Mouse (Mus musculus): ENCODE results near the gene Pttg1ip. TPM values are rescaled to one million over a fixed set of nuclear protein-coding genes. Genes with fewer than 3 reads are reported as not detected.

Gene Pttg1ip
- polyA plus RNA-seq, 1 experiment from 2014 or later, result 152 TPM

- H3K27me3 ChIP-seq, result no peaks in the 10 kb centered on the region
- peaks cover 82% of the 10 kb centered on the region for H3K36me3 ChIP-seq
- no peaks in the 10 kb centered on the region for H3K9me3 ChIP-seq (replicated peaks)
- H3K9ac ChIP-seq, result no peak overlapping the region
- no peak overlapping the region for H3K27ac ChIP-seq
- H3K4me3 ChIP-seq (replicated peaks), result no peak overlapping the region
- peaks cover 8% of the 10 kb centered on the region for H3K4me1 ChIP-seq
- no peak for ATAC-seq (replicated peaks; ENCODE audit: low FRiP score)
- no peak overlapping the region for H3K4me2 ChIP-seq
- WGBS, result 91% methylated on average over 8 of the region's 8 CpGs
Observed at GRCm38 (mm10) chr10:77615647-77616046, 34.1 kb downstream of the Pttg1ip start.

- Histone ChIP-seq H3K36me3 (peaks cover 77% of the 10 kb centered on the region), H3K9me3 (replicated peaks) (no peaks in the 10 kb centered on the region), H3K27me3 (no peaks in the 10 kb centered on the region), H3K27ac (no peak overlapping the region), H3K4me2 (no peak overlapping the region), H3K4me1 (0 out of 2 replicates have a peak, but pooled peaks cover 4% of the 10 kb centered on the region), H3K9ac (no peak overlapping the region), H3K4me3 (replicated peaks) (no peak overlapping the region)
- no peak for ATAC-seq (replicated peaks; ENCODE audit: low FRiP score)
- WGBS, result 91% methylated on average over 9 of the region's 9 CpGs
Observed at GRCm38 (mm10) chr10:77616166-77616565, 34.6 kb downstream of the Pttg1ip start.

- Histone ChIP-seq H3K4me2 (no peak overlapping the region), H3K27me3 (no peaks in the 10 kb centered on the region), H3K9me3 (replicated peaks) (no peaks in the 10 kb centered on the region), H3K36me3 (peaks cover 70% of the 10 kb centered on the region), H3K9ac (no peak overlapping the region), H3K27ac (no peak overlapping the region), H3K4me1 (peaks cover 11% of the 10 kb centered on the region), H3K4me3 (replicated peaks) (no peak overlapping the region)
- ATAC-seq (replicated peaks; ENCODE audit: low FRiP score), result no peak
- WGBS, result 89% methylated on average over 7 of the region's 7 CpGs
Observed at GRCm38 (mm10) chr10:77616926-77617325, 35.4 kb downstream of the Pttg1ip start.

- no peak for ATAC-seq (replicated peaks; ENCODE audit: low FRiP score)
- Histone ChIP-seq H3K4me2 (peak overlapping the region; percentile 65), H3K36me3 (peaks cover 28% of the 10 kb centered on the region), H3K27ac (peak overlapping the region; percentile 92), H3K4me1 (peaks cover 40% of the 10 kb centered on the region), H3K9me3 (replicated peaks) (no peaks in the 10 kb centered on the region), H3K4me3 (replicated peaks) (peak overlapping the region; percentile 98), H3K9ac (peak overlapping the region; percentile 94), H3K27me3 (no peaks in the 10 kb centered on the region)
- WGBS, result 76% methylated on average over 8 of the region's 8 CpGs
Observed at GRCm38 (mm10) chr10:77621546-77621945, 40.0 kb downstream of the Pttg1ip start.

GRCm38 (mm10) chr10:77622055-77622988, 40.8 kb downstream of the Pttg1ip start, which contains the start of gene Ube2g2:
Gene Ube2g2, plus strand, starts transcription at chr10:77622275.
- peak within 1 kb of the TSS; percentile 92 for H3K27ac ChIP-seq
- peak within 1 kb of the TSS; percentile 65 for H3K4me2 ChIP-seq
- no peaks in the 10 kb centered on the region for H3K9me3 ChIP-seq (replicated peaks)
- H3K4me3 ChIP-seq (replicated peaks), result peak within 1 kb of the TSS; percentile 98
- H3K4me1 ChIP-seq, result peaks cover 44% of the 10 kb centered on the region
- no peaks in the 10 kb centered on the region for H3K27me3 ChIP-seq
- H3K9ac ChIP-seq, result peak within 1 kb of the TSS; percentile 94
- WGBS, result under 1% methylated on average over 95 of the region's 96 CpGs
- peaks cover 20% of the 10 kb centered on the region for H3K36me3 ChIP-seq
- peak; percentile 93 for ATAC-seq (replicated peaks; ENCODE audit: low FRiP score)

GRCm38 (mm10) chr10:77623069-77623492, 41.6 kb downstream of the Pttg1ip start:
- H3K9me3 ChIP-seq (replicated peaks), result no peaks in the 10 kb centered on the region
- peak overlapping the region; percentile 92 for H3K27ac ChIP-seq
- peak overlapping the region; percentile 65 for H3K4me2 ChIP-seq
- no peak for ATAC-seq (replicated peaks; ENCODE audit: low FRiP score)
- peaks cover 12% of the 10 kb centered on the region for H3K36me3 ChIP-seq
- H3K27me3 ChIP-seq, result no peaks in the 10 kb centered on the region
- peak overlapping the region; percentile 98 for H3K4me3 ChIP-seq (replicated peaks)
- peaks cover 44% of the 10 kb centered on the region for H3K4me1 ChIP-seq
- peak overlapping the region; percentile 94 for H3K9ac ChIP-seq
- 15% methylated on average over 8 of the region's 8 CpGs for whole genome bisulfite sequencing

GRCm38 (mm10) chr10:77623639-77624400, 42.3 kb downstream of the Pttg1ip start:
- H3K9me3 ChIP-seq (replicated peaks), result no peaks in the 10 kb centered on the region
- no peaks in the 10 kb centered on the region for H3K27me3 ChIP-seq
- peak overlapping the region; percentile 65 for H3K4me2 ChIP-seq
- peak overlapping the region; percentile 98 for H3K4me3 ChIP-seq (replicated peaks)
- H3K27ac ChIP-seq, result no peak overlapping the region
- H3K4me1 ChIP-seq, result peaks cover 44% of the 10 kb centered on the region
- WGBS, result 86% methylated on average over 10 of the region's 10 CpGs
- peaks cover 8% of the 10 kb centered on the region for H3K36me3 ChIP-seq
- 0 out of 2 replicates have a peak overlapping the region, but pooled peaks have one; percentile 94 for H3K9ac ChIP-seq
- ATAC-seq (replicated peaks; ENCODE audit: low FRiP score), result no peak

- H3K9ac ChIP-seq, result no peak overlapping the region
Observed at GRCm38 (mm10) chr10:77624570-77624995, 43.1 kb downstream of the Pttg1ip start.

GRCm38 (mm10) chr10:77626036-77626435, 44.5 kb downstream of the Pttg1ip start:
- WGBS, result 79% methylated on average over 7 of the region's 7 CpGs
- ATAC-seq (replicated peaks; ENCODE audit: low FRiP score), result no peak
- Histone ChIP-seq H3K27me3 (no peaks in the 10 kb centered on the region), H3K4me2 (no peak overlapping the region), H3K27ac (no peak overlapping the region), H3K9me3 (replicated peaks) (no peaks in the 10 kb centered on the region), H3K4me3 (replicated peaks) (no peak overlapping the region), H3K36me3 (peaks cover 16% of the 10 kb centered on the region), H3K9ac (no peak overlapping the region), H3K4me1 (peaks cover 44% of the 10 kb centered on the region)

More at GRCm38 (mm10) chr10:77624570-77624995, 43.1 kb downstream of the Pttg1ip start:
- Histone ChIP-seq H3K27me3 (no peaks in the 10 kb centered on the region), H3K27ac (no peak overlapping the region), H3K4me1 (peaks cover 44% of the 10 kb centered on the region), H3K4me2 (no peak overlapping the region), H3K36me3 (peaks cover 10% of the 10 kb centered on the region), H3K9me3 (replicated peaks) (no peaks in the 10 kb centered on the region), H3K4me3 (replicated peaks) (no peak overlapping the region)
- 69% methylated on average over 7 of the region's 7 CpGs for WGBS
- ATAC-seq (replicated peaks; ENCODE audit: low FRiP score), result no peak

GRCm38 (mm10) chr10:77626591-77626990, 45.1 kb downstream of the Pttg1ip start:
- 67% methylated on average over 7 of the region's 7 CpGs for WGBS
- H3K27ac ChIP-seq, result 0 out of 2 replicates have a peak overlapping the region, but pooled peaks have one; percentile 27
- peaks cover 41% of the 10 kb centered on the region for H3K4me1 ChIP-seq
- no peak overlapping the region for H3K4me3 ChIP-seq (replicated peaks)
- peaks cover 21% of the 10 kb centered on the region for H3K36me3 ChIP-seq
- H3K4me2 ChIP-seq, result no peak overlapping the region
- ATAC-seq (replicated peaks; ENCODE audit: low FRiP score), result no peak
- H3K27me3 ChIP-seq, result no peaks in the 10 kb centered on the region
- no peak overlapping the region for H3K9ac ChIP-seq
- no peaks in the 10 kb centered on the region for H3K9me3 ChIP-seq (replicated peaks)

- 50% methylated on average over 2 of the region's 2 CpGs for WGBS
- Histone ChIP-seq H3K9me3 (replicated peaks) (no peaks in the 10 kb centered on the region), H3K36me3 (peaks cover 29% of the 10 kb centered on the region), H3K4me3 (replicated peaks) (no peak overlapping the region), H3K9ac (no peak overlapping the region), H3K27me3 (no peaks in the 10 kb centered on the region), H3K4me2 (no peak overlapping the region), H3K27ac (no peak overlapping the region), H3K4me1 (peaks cover 38% of the 10 kb centered on the region)
- peak; percentile 70 for ATAC-seq (replicated peaks; ENCODE audit: low FRiP score)
Observed at GRCm38 (mm10) chr10:77627497-77627896, 46.0 kb downstream of the Pttg1ip start.

- H3K36me3 ChIP-seq, result peaks cover 43% of the 10 kb centered on the region
- H3K9me3 ChIP-seq (replicated peaks), result no peaks in the 10 kb centered on the region
- no peak overlapping the region for H3K4me2 ChIP-seq
- no peak overlapping the region for H3K9ac ChIP-seq
- no peak overlapping the region for H3K27ac ChIP-seq
- H3K27me3 ChIP-seq, result no peaks in the 10 kb centered on the region
- H3K4me1 ChIP-seq, result peaks cover 34% of the 10 kb centered on the region
- no peak for ATAC-seq (replicated peaks; ENCODE audit: low FRiP score)
- no peak overlapping the region for H3K4me3 ChIP-seq (replicated peaks)
- 88% methylated on average over 3 of the region's 3 CpGs for WGBS
Observed at GRCm38 (mm10) chr10:77629163-77629562, 47.6 kb downstream of the Pttg1ip start.

All from kidney, embryonic 15.5 days (tissue).